Mouse (Mus musculus) c-Kit-positive CD71-positive TER-119-positive erythroid progenitor cells, embryonic 14.5 days (primary cell): ENCODE results near the gene Bcl2l10.

Source experiments
- DNase-seq: peaks from one replicate; pipeline ENCODE4 v3.0.0-alpha.2; 2013; ENCODE audit warnings: low spot score

Bcl2l10 gene

DNA sequence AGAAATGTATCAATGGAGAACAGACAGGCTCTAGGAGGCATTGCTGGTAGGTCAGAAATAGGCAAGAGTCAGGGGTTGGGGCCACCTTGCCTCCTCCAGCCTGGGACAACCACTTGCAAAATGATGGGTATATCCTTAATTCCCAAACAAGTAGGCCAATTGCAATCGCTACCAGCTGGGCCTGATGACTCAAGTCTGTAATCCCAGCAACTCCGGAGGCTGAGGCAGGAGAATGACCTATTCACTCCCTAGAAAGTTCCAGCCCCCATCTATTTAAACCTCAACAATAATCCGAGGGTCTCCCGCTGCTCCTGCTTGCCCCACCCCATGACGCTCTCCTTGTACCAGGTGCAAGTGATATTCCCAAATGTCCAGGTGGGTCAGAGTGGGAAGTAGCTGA, at the start of gene Bcl2l10:
Gene Bcl2l10, plus strand, starts transcription at position 301 of the 400 bp plus-strand sequence.
- no peak for DNase-seq

DNA sequence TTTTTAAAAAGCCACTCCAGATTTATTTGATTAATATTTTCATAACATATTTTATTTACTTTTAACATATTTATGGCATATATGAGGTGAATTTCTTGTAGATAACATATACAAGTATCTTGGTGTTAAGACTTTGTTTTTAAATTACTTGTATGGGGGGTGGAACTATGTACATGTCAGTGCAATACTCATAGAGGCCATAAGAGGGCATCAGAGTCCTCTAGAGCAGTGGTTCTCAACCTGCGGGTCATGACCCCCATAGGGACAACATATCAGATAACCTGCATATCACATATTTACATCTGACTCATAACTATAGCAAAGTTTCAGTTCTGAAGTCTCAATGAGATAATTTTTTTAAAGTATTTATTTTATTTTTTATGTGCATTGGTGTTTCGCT, 48.2 kb upstream of the Bcl2l10 start:
- peak; percentile 35 for DNase-seq

DNA sequence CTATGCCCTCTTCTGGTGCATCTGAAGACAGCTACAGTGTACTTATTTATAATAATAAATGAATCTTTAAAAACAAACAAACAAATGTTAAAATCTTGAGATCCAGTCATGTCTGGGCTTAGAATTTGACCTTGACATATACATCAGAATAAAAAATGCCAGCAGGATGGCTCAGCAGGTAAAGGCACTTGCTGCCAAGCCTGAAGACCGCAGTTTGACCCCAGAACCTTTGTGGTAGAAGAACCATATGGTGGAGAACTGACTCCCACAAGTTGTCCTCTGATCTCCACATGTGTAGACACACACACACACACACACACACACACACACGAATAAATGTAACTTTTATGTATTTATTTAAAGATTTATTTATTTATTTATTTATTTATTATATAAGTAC, 44.5 kb upstream of the Bcl2l10 start:
- no peak for DNase-seq

DNA sequence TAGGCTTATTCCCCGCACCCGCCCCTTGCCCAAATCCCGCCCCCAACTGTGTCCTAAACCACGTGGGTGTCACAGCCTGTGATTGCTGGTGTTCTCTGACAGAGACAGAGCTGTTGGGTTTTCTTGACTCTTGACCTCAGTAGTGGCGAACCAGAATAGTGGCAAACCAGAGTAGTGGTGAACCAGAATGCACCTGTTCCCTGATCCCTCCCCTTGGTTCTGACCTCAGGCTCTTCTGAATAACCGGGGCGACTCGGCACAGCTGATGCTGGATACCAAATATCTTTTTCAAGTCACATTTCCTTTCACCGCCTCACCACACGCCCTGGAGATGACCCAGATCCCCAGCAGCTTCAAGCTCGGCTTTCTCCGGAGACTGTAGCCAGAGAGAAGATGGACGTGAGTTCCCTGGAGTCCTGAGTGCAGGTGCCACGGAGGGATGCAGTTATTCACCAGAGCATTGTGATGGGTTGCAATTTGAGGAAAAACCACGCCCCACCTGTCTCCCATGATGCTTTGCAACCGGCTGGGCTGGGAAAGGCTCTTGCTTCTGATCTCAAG, 43.8 kb upstream of the Bcl2l10 start:
- no peak for DNase-seq

DNA sequence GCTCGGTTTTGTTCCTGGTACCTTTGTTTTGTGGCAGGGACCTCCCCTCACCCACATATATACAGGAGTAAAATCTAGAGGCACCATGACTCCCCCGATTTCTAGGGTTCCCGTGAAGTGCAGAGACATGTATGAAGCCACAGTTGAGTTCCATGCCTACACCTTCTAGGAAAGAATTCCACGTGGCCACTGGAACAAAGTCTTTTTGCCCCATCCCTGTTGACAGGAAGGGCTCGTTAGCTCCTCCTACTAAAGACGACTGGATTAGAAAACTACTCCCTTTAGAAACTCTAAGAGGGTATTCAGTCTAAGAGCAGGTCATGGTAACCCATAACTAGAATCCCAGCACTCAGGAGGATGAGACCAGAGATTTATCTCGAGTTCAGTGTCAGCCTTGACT, 43.3 kb upstream of the Bcl2l10 start:
- DNase-seq, result no peak

DNA sequence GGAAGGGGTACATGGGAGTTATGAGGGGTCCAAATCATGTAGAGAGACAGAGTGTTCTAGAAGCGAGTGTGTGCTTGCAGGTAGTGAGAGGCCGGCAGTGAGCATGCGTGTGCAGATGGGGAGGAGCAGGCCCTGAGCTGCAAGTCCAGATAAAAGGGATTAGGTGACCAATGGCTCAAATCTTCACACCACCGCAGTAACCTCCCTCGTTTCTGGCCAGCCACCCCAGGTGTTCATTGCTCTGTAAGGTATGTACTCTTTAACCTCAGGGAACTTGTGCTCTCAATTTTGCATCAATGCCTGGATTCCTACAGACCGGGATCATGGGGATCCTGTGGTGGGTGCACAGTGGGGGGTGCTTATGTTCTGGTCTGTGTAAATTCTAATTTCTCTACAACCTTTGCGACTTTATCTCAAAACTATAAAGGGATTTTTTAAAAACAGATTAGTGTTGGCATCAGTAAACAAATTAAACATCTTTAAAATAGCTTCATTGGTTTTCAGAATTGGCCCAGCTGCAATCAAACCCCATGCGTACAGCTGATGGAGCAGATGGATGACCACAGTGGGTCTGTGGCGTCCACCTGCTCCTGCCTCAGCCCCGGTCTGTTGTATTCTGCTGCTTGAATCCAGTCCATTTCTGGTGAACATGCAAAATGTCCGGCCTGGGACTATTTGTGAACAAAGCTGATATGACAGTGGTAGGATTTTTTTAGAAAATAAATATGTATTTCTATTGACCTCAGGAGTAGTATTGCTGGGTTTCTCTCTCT, 41.2 kb upstream of the Bcl2l10 start, which contains the start of gene Gnb5:
Gene Gnb5, plus strand, starts transcription at position 163 of the 773 bp plus-strand sequence.
- no peak for DNase-seq

DNA sequence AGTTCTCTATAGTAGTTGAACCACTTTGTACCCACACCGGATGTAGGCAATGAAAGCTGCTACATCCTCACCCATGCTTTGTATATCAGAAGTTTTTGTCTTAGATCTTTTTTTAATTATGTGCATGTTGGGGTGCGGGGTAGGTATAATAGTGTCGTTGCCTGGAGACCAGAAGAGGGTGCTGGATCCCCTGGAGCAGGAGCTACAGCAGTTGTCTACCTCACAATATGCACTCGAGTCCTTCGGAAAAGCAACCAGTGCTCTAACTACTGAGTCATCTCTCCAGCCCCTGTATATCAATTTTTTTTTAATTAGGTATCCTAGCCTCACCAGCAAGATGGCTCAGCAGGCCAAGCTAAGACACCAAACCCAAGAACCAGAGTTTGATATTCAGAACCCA, 40.5 kb upstream of the Bcl2l10 start:
- DNase-seq, result no peak

DNA sequence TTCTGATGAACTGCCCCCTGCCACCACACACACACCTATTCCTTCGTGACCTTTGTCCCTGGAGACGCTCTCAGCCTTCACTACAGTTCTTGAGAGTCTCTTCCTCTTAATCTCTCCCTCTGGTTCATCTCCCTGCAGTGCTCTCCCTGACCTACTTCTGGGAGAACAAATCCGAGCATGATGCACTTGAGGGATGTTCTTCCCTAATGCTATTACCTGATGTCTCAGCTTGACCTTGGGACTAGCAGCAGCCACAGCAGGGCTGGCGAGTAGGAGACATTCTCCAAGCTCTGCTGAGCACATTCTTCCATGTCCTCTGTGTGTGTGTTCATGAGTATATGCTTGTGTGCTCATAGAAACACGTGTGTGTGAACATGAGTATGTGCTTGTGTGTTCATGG, 38.9 kb upstream of the Bcl2l10 start:
- DNase-seq, result no peak

DNA sequence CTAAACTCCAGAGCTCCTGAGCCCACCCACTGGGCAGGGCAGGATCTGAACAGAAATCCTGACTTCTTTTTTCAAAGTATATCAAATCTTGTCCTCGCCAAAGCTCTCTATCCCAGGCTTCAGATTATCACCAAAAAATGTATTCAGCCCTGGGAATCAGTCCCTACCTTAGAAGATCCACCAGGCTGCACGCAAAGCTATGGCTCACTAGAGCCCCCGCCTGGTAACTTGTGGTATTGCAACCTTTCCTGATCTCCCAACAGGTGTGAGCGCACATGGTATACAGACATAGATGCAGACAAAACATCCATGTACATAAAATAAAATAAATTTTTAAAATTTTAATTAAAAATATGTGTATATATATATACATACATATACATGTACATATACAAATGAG, 35.5 kb upstream of the Bcl2l10 start:
- peak; percentile 64 for DNase-seq

DNA sequence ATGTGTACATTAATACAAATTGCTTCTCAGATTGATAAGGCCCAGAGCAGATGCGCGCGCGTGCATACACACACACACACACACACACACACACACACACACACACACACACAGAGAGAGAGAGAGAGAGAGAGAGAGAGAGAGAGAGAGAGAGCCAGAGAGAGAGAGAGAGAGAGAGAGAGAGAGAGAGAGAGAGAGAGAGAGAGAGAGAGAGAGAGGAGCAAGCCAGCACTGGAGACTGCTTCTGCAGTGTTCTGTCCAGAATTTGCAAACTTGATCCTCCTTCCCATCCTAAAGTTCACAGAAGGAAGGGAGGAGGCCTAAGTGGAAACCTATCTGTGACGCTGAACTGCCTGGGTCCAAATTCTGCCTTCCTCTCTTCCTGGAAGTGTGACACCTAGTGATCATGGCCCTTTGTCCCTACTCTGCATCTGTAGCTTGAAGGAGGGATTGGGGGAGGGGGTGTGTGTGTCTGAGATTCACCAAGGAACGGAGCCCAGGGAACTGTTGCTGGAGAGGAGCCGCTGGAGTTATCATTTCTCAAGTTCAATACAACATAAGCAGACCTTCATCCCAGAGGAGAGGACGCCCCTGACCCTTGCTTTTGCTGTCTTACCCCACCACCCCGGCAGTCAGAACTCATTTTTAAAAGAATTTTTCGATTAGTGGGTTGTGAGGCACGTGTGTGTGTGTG, 34.3 kb upstream of the Bcl2l10 start:
- DNase-seq, result no peak

DNA sequence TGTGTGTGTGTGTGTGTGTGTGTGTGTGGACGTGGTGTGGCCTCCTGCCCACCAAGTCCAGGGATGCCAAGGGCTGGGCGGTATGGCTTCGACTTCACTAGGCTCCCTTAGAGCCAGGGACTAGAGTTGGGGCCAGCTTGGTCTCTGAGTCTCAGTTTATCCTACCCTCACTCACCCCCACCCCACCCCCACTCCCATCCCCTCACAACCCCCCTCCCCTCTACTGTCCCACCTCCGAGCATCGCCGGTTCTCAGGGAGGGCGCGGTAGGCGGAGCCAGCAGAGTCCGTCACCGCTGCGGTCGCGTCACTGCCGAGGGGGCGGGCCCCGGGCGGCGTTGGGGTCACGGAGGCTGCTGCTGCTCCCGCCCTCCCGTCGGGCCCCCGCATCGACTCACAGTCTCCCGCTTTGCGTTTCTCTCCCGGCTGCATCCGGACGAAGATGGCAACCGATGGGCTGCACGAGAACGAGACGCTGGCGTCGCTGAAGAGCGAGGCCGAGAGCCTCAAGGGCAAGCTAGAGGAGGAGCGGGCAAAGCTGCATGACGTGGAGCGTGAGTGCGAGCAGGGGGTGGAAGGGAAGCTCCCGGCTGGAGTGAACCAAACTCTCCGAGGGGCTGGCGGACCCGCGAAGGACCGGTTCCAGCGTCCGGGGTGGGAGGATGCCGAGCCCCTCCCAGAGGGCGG, 33.6 kb upstream of the Bcl2l10 start:
- DNase-seq, result peak; percentile 19

DNA sequence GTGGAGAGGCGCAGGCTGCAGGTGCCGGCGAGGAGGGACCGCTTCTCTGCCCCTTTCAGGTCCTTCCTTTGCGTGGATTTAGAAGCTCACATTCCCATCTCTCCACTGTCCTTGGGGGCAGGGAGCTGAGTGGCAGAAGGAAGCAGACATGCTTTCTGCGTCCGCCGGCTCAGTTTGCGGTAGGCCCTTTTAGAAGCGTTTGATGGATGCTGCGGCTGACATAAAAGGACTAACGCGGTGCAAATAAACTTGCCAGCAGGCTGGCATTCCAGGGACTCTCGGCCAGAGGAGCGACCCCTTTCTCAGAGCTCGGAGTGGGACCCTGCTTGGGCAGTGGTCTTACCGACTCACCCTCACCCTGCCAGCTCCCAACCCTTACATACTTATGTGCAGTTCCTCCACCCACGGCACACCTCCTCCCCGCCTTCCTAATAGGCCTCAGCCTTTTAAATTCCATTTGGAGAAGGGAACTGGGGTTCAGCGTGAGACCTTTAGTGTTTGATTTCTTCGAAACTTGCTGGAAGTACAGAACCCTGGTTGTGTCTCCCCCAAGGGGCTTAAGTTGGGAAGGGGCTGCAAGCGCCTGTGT, 32.9 kb upstream of the Bcl2l10 start:
- DNase-seq, result no peak

DNA sequence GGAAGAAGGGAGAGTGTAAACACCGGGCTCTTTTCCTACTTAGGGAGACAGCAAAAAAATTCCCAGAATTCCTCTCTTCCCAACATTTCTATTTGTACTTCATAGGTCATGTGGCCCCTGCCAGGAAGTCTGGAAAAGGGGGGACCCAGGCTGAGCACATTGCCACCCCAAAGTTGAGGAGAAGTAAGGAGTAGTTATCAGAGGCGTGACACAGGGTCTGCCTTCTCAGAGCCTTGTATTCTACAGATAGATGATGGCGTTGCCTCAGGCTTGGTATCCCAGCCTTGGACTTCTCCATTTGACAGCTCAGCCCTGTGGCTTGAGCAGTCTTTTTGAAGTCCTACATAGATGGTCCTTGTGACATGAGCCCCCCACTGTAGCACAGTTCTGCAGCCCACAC, 32.3 kb upstream of the Bcl2l10 start:
- DNase-seq, result no peak

DNA sequence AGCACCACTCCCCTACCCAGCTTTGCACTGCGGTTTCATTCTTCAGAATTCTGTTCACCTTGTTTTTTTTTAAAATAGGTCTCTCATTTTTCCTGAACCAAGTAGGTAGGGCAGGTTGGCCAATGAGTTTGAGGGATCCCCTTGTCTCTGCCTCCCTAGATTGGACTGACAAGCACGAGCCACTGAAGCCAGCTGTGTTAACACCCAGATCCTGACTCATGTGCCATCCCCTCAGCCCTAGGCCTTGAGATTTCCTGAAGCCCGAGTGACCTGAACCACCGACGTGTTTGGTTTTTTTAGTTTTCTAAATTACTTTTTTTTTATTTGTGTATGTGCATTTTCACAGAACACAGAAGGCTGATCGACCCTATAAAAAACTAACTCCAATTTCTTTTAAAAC, 30.8 kb upstream of the Bcl2l10 start:
- no peak for DNase-seq

DNA sequence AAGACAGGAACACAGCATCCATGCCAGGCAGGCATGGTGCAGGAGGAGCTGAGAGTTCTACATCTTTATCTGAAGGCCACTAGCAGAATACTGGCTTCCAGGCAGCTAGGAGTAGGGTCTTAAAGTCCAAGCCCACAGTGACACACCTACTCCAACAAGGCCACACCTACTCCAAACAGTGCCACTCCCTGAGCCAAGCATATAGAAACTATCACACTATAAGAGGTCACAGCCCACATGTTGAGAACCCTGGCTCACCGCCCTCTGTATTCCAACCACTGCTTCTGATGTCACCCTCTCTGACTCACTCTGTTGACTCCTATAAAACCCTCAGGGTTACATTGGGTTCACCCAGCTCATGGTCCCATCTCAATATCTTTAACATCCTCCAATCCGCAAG, 29.4 kb upstream of the Bcl2l10 start:
- DNase-seq, result no peak

DNA sequence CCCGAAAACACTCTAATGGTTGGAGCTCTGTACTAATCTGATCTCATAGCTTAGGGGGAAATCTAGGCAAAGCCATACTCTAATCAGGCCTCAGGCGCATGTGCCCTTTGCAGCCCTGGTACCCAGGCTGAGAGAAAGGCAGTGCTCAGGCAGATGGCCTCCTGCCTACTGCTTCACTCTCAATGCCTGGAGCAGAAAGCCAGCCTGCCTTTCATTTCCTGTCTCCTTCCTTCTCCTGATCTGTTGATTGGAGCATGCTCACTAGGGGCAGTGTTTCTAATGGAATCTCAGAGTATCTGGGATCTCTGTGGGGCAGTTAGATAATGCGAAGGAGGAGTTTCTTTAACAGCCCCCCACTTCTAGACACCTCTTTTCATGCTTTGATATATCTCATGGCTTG, 28.2 kb upstream of the Bcl2l10 start:
- DNase-seq, result no peak

DNA sequence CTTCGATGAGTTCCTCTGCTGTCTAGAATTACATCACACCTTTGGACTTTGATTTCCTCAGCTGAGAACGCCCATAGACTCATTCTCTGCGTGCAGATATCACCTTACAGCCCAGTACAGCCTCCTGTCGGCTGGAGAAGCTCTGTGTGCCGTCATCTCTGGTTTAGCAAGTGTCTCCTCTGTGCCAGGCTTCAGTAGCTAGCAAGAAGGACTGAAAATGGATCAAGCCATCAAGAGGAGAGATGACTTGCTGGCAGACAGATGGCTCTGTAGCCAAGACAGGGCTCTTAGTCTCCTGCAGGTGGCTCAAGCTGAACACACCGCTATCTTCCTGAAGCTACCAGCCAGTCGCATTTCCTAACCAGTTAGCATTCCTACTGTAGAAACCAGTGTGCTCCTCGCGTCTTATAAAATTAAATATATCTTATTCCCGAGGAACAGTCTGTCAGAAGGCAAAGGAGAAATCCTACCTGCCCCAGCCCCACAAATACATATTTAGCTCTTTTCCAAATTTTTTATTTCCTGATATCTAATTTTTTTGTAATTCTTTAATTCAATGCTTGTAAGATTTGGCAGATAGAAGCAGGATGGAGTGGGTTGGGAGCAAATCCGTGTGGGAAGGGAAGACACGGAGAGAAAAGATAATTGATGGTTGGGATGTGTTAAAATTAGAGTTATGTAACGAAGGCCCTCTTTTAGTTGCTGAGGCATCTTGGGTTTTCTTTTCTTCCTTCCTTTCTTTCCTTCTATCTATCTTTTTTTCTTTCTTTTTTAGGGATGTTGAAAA, 25.3 kb upstream of the Bcl2l10 start:
- no peak for DNase-seq

DNA sequence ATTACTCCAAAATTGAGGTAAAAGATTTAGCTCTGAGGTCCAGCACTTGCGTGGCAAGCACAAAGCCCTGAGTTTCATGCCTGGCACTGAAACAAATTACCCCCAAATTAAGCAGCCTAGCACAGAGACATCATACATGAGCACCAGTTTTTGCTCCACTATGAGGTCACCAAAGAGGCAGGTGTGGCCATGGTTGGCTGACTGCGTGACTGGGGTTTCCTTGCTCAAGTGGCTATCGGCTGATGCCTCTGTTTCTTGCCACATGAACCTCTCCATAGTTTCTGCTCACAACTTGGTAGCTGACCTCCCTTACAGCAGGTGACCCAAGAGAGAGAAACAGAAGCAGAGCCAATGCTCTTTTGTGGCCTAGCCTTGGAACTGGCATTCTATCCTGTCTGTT, 19.5 kb upstream of the Bcl2l10 start:
- no peak for DNase-seq

DNA sequence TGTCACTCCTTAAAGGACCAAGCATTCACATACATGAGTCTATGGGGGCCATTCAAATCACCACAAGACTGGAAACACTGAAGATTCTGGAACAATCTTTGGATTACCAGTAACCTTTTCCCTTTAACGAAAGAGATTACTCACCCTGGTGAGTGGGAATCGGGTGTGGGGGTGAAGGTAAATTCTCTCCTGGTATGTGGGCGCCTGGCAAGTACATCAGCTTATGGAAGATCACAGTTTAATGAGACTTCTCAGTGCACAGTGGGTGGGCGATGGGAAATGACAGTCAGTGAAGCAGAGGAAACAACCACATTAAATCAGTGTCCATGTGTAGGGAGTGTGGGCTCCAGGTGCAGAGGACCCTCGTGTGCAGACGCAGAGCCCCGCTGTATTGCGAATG, 16.7 kb upstream of the Bcl2l10 start:
- no peak for DNase-seq

DNA sequence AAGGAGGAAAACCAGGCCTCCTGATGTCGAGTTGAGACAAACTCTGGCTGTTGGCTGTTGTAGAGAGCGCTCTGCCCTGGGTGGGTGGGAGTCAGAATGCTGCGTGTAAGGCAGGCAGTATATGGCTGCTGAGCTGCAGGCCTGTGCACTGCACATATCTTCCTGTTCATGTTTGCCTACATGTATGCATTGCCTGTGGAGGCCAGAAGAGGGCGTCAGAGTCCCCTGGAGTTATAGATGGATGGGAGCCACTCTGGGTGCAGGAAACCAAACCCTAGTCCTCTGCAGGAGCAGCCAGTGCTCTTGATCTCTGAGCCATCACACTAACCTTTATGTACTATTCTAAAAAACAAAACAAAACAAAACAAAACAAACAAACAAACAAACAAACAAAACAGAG, 13.1 kb upstream of the Bcl2l10 start:
- no peak for DNase-seq

DNA sequence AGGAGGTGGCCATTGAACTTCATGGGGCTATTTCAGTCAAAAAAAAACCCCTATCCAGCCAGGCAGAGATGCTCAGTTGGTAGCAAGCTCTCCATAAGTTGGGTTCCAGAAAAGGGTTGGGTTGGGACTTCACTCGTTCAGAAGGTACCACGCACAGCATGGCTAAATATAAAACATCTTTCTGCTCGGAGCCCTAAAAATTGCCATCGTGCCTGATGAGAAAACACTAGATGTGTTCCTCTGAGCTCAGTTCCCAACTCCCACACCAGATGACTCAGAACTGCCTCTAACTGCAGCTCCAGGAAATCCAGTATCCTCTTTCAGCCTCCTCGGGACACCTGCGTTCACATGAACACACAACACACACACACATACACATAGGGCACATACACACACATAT, 9.5 kb upstream of the Bcl2l10 start:
- DNase-seq, result no peak

DNA sequence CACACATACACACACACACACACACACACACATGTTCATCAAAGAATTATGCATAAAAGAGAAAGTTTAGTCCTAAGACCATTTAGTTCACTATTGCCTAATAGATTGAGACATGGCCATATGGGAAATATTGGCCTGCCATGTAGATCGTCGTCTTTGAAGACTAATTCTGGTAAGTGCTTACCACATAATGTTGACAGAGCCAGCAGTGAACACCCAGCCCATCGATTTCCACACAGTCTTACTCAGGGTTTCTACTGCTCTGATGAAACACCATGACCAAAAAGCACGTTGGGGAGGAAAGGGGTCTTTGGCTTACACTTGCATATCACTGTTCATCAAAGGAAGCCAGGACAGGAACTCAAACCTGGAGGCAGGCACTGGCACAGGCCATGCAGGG, 5.1 kb upstream of the Bcl2l10 start:
- DNase-seq, result no peak
